Mouse (Mus musculus): ENCODE data around the gene Tmem236.
"Not testable (repeated sequence)": the region's sequence is repeated elsewhere in the genome, so short reads cannot be mapped to it uniquely, and the experiment has no call there.

Tmem236 gene

GRCm38 (mm10) chr2:14191601-14192000, 17.3 kb downstream of the Tmem236 start:
- DNase-seq (ENCODE audit: low read depth, low spot score), result no peak

GRCm38 (mm10) chr2:14192046-14192445, 17.7 kb downstream of the Tmem236 start:
- DNase-seq (ENCODE audit: low read depth, low spot score), result no peak

GRCm38 (mm10) chr2:14198325-14198903, 24.1 kb downstream of the Tmem236 start:
- DNase-seq (ENCODE audit: low read depth, low spot score), result not testable (repeated sequence)

DNA sequence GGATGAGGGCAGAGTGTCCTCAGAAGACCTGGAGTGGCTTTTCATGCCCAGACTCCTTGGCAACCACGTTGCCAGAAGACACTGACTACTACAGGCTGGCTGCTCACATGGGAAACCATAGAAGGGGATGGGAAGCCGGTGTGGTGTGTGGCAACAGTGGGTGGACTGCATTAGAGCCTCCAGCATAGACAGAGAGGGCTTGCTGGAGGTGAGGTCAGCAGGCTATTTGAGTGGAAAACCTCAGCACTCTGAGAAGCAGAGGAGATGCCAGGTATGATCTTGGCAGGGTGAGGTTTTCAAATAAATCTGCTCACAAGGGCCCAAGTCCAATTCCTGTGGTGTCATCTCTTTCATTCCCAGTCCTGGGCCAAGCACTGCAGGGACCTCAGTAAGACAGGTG, 25.3 kb downstream of the Tmem236 start:
- no peak for DNase-seq (ENCODE audit: low read depth, low spot score)

GRCm38 (mm10) chr2:14200879-14201445, 26.6 kb downstream of the Tmem236 start:
- not testable (repeated sequence) for DNase-seq (ENCODE audit: low read depth, low spot score)

DNA sequence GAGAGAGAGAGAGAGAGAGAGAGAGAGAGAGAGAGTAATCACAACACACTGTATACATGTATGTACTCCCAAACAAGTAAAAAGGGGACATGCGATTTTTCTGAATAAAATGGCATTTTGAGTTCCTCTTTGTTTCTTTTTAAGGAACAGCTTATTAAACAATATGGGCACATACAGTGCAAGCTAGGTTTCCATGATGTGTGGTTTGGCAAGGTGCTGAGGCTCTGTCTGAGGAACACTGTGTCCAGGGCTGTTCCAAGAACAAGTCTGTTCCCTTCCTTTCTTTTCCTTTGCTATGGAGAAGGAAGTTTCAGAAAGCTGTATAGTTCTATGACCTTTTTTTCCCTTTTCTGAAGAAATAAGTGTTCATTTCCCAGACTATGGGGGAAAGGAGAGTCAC, 30.0 kb downstream of the Tmem236 start:
- DNase-seq (ENCODE audit: low read depth, low spot score), result no peak

DNA sequence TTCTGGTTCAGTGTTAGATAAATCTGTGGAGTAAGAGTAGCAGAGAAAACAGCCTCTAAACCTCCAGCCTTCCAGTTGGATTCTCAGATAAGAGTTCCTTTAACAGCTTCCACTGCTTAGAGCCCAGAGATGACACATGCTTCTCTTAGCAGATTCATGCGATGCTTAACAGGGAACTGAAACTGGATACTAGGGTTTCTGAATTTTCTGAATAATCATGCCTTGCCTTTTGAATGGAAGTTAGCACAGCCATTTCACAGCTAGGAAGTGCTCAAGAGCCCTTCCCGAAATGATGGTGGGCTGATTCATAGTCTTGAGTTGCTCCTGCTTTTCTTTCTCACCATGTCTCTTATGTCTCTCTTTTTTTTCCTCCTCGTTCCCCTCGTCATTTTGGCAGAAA, 32.5 kb downstream of the Tmem236 start:
- DNase-seq (ENCODE audit: low read depth, low spot score), result no peak

GRCm38 (mm10) chr2:14210731-14211130, 36.4 kb downstream of the Tmem236 start:
- DNase-seq (ENCODE audit: low read depth, low spot score), result no peak

GRCm38 (mm10) chr2:14211606-14212005, 37.3 kb downstream of the Tmem236 start:
- DNase-seq (ENCODE audit: low read depth, low spot score), result no peak

GRCm38 (mm10) chr2:14214764-14215163, 40.4 kb downstream of the Tmem236 start:
- DNase-seq (ENCODE audit: low read depth, low spot score), result no peak

- no peak for DNase-seq (ENCODE audit: low read depth, low spot score)
Measured at GRCm38 (mm10) chr2:14216653-14217052, 42.3 kb downstream of the Tmem236 start.

DNA sequence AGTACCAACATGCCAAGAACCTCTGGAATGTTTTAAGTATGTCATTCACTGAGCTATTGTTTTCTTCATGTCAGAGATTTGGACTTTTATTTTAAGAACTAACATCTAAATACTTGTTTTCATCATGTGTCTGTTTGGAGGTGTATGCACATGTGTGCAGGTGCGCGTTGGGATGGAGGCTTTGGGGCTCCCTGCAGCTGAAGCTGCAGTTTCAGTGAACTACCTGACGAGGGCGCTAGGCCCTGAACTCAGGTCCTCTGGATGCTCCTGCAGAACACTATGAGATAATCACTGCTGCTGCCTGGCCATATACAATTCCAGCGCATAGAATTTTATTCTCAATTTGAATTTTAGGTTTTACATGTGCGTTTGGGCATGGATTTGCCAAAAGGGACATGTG, 43.8 kb downstream of the Tmem236 start:
- no peak for DNase-seq (ENCODE audit: low read depth, low spot score)

DNA sequence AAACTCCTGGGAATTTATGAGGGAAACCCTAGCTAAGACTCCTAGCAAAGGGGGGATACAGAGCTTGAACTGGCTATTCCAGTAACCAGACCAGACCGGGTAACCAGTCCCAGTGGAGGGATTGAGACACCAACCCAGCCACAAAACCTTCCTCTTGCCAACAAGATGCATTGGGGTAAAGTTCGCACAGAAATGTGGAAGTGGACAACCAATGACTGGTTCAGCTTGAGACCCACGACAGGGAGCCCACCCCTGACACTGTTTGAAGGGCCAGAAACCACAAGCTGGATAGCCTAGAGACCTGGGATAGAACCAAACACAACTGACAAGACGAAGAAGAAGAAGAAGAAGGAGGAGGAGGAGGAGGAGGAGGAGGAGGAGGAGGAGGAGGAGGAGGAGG, 50.1 kb downstream of the Tmem236 start:
- no peak for DNase-seq (ENCODE audit: low read depth, low spot score)

DNA sequence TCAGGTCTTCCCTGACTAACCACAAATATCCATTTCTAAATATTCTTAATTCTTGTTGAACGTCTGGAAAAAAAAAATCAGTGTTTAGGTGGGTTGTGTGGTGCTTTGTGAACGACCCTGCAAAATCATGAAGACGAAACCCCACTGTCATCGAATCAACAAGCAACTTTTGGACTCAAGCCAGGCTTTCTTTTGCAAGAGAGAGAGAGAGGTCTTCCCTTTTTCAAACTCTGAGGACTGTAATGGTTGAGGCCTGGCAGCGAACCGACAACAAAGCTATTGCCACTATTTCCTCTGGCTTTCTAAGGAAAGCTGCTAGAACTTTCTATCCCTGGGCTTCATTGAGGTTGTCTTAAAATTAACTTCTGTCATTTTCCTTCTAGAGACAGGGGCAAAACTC, 54.2 kb downstream of the Tmem236 start:
- no peak for DNase-seq (ENCODE audit: low read depth, low spot score)

DNA sequence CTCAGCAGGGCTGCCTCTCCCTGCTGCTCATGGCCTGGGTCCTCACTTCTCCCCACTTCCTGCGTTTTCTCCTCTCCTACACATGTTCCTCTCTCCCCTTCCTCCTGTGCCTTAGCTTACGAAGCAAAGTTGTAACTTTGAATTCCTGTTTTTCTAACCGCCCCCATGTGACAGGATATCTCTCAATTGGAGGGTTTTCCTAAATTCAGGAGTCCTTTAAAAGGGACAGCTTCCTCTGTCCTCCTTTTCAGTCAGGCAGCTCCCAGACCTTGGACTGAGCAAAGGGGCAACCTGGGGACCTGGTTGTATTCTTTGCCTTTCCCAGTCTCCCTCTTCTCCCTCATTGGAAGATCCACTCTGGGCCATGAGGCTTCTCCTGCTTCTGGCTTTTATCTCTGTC, 54.8 kb downstream of the Tmem236 start, which contains the start of gene Mrc1:
Gene Mrc1 (plus strand): TSS at position 244 of the 400 bp plus-strand sequence.
- no peak for DNase-seq (ENCODE audit: low read depth, low spot score)

- no peak for DNase-seq (ENCODE audit: low read depth, low spot score)
Measured at GRCm38 (mm10) chr2:14229979-14230378, 55.7 kb downstream of the Tmem236 start.

DNA sequence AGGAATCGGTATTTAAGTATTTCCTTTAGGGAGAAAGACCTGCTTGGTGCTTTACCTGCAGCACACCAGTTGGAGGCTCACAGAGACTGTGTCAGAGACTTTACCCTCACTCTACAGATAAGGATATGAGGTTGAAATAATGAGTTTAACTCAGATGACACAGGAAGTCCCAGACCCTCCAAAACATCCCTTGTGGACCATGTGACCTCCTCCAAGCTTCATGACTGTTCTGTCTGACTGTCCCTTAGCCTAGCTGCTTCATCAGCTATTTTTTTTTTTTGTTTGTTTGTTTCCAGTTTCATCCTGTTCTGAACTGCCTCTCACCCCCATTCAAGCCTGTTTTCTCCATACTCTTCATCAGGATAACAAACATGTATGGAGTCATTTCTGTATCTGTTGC, 58.6 kb downstream of the Tmem236 start:
- DNase-seq (ENCODE audit: low read depth, low spot score), result no peak

DNA sequence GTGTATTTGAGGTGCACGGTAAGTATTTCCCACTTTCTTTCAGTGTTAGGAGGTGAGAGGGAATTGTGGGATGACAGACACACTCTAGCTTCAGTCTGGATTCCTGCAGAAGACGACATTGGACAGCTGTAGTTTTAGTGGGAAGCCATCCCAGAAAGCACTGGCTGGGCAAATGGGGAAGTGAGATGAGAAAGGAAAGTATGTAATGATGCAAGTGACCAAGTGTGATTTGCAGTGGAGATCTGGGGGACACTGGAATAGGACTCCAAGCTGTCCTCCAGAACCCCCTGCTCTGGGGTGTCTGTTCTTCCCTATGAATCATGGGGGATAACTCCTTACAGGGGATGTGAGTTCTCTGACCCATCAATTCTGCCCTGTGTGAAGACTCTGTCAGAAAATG, 59.7 kb downstream of the Tmem236 start:
- no peak for DNase-seq (ENCODE audit: low read depth, low spot score)

GRCm38 (mm10) chr2:14235319-14235718, 61.0 kb downstream of the Tmem236 start:
- DNase-seq (ENCODE audit: low read depth, low spot score), result no peak

DNA sequence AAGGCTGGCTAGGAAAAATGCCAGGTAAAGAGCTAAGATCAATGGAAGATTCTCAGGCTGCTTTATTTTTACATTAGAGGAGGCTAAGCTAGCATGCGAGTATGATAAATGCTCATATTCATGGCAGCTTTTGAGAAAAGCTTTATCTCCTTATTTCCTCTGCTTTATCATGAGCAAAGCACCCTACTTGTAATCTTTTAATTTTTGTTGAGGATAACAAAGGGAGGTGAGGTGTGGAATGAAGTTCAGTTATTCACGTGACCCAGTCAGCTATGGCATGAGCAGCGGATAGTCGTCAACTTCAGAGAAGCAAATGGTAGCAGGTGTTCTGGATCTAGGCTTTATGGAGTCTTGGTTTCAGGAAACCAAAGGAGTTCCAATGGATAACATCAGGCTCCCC, 62.6 kb downstream of the Tmem236 start:
- no peak for DNase-seq (ENCODE audit: low read depth, low spot score)

- DNase-seq (ENCODE audit: low read depth, low spot score), result no peak
Measured at GRCm38 (mm10) chr2:14237723-14238122, 63.4 kb downstream of the Tmem236 start.

- no peak for DNase-seq (ENCODE audit: low read depth, low spot score)
Measured at GRCm38 (mm10) chr2:14239151-14239550, 64.8 kb downstream of the Tmem236 start.

DNA sequence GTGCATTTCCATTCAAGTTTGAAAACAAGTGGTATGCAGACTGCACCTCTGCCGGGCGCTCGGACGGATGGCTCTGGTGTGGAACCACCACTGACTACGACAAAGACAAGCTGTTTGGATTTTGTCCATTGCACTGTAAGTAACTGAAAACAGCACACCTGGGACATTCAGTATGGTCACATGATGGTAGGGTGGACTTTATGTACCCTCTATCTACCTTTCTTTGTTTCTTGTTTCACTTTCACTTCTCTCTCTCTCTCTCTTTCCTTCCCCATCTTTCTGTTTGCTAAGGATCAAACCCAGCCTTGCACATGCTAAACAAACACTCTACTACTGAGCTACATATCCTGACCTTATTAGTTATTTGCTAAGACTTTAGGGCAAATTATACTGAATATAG, 69.8 kb downstream of the Tmem236 start:
- DNase-seq (ENCODE audit: low read depth, low spot score), result no peak

DNA sequence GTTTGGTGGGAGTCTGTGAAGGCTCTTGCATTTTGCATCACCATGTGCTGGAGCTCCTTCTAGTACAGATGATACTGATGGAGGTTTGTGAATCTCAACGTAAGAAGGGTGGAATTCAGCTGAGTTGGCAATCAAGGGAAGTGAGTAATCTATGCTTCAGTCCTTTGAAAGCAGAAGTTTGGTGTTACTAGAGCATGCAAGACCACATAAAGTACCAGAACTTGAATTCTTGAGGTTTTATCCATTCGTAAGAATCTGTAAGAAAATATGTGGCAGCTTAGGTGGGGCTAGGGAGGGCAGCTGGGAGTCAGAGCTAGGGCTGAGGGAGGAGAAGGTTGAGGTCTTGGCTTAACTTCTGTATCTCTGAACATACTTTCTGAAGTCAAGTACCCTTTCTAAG, 70.3 kb downstream of the Tmem236 start:
- no peak for DNase-seq (ENCODE audit: low read depth, low spot score)
